Mouse (Mus musculus): Measurements from ENCODE around the gene Lce6a. TPM values are rescaled to one million over a fixed set of nuclear protein-coding genes. Genes with fewer than 3 reads are reported as not detected.

Gene Lce6a
- not detected in 2 replicates for polyA plus RNA-seq (2012; ENCODE audit: insufficient read depth, insufficient read length, missing spikeins)

DNA sequence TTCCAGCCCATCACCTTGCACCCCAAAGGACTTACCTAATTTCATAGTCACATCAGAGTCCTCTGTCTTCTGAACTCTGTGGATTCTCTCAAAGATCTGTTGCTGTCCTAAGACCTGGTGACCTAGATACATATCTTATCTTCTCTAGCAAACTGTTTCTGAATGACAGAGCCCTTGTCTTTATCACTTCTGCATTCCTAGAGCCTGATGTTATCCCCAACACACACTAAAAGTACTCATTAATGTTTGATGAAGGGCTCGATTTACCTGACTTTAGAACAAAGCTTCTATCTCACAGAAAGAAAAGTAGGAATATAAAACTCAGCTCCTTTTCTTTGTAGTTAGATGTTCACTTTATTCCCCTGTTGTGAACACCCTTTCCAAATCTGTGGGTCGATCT, at the start of gene Lce6a:
TSS of gene Lce6a (minus strand) at position 101 of the 400 bp plus-strand sequence.
- Histone ChIP-seq H3K4me1 (ENCODE audit: control insufficient read depth, insufficient read depth, insufficient read length, low read length) (no peaks in the 10 kb centered on the region), H3K27ac (replicated peaks; ENCODE audit: low read depth, low read length) (no peak within 1 kb of the TSS)

GRCm38 (mm10) chr3:92670215-92670614, 48.8 kb upstream of the Lce6a start, which contains the start of gene Lce1a2:
Lce1a2 (minus strand) TSS chr3:92670315.
- Histone ChIP-seq H3K27ac (replicated peaks; ENCODE audit: low read depth, low read length) (no peak within 1 kb of the TSS), H3K4me1 (ENCODE audit: control insufficient read depth, insufficient read depth, insufficient read length, low read length) (no peaks in the 10 kb centered on the region), H3K4me3 (ENCODE audit: insufficient read depth, low read depth, low read length) (no peak within 1 kb of the TSS)

More for the DNA sequence above, at the start of gene Lce6a:
- H3K4me3 ChIP-seq (ENCODE audit: insufficient read depth, low read depth, low read length) = no peak within 1 kb of the TSS

DNA sequence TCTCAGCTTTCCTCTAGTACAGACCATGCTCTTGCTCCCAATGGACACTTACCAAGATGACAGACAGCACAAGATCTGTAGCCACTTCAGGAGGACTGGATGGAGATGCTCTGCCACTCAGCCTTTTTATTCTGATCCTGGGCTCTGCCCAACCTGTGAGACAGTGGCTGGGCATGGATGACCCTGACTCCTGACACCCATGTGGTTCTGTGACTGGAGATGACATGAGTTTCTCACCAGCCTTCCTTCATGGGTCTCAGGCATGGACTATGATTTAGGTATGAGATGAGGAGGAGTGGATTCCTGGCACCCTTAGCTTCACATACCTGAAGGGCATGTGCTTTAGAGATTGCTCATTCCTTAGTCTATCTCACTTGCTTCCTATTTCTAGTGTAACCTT, 35.4 kb upstream of the Lce6a start, which contains the start of gene Lce1b:
TSS of gene Lce1b (minus strand) at position 101 of the 400 bp plus-strand sequence.
- no peaks in the 10 kb centered on the region for H3K4me1 ChIP-seq (ENCODE audit: control insufficient read depth, insufficient read depth, insufficient read length, low read length)
- no peak within 1 kb of the TSS for H3K4me3 ChIP-seq (ENCODE audit: insufficient read depth, low read depth, low read length)
- no peak within 1 kb of the TSS for H3K27ac ChIP-seq (replicated peaks; ENCODE audit: low read depth, low read length)

DNA sequence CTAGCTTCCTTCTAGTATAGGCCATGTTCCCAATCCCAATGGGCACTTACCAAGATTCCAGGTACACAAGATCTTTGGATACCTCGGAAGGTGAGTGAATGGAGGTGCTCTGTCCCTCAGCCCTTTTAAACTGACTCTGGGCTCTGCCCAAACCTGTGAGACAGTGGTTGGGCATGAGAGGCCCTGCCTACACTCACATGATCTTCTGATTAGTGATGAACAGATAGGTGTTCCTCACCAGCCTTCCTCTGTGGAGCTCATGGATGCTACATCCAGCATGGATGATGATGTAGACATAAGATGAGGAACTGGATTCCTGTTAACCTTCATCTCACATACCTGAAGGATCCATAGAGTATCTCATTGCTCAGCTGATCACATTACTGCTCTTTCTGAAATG, 26.7 kb upstream of the Lce6a start, which contains the start of gene Lce1a1:
TSS of gene Lce1a1 (minus strand) at position 101 of the 400 bp plus-strand sequence.
- H3K4me1 ChIP-seq (ENCODE audit: control insufficient read depth, insufficient read depth, insufficient read length, low read length) = no peaks in the 10 kb centered on the region
- no peak within 1 kb of the TSS for H3K4me3 ChIP-seq (ENCODE audit: insufficient read depth, low read depth, low read length)
- H3K27ac ChIP-seq (replicated peaks; ENCODE audit: low read depth, low read length) = no peak within 1 kb of the TSS

DNA sequence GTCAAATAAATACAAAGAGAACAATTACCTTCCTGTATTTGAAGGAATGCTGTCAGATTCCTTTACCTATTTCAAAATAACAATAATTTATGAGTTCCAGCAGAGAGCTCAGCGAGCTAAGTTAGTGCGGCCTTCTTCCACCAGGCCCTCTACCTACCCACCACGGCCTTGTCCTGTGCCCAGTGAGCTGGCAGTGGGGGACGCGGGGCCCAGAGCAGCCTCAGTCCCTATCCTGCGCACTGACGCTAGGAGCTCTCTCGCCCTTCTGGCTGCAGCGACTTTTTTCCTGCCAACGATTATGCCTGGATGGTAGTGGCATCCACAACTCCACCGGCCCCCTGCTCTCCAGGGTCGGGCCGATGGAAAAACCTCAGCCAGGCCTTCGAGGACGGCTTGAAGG, 18.4 kb upstream of the Lce6a start:
- no peaks in the 10 kb centered on the region for H3K4me1 ChIP-seq (ENCODE audit: control insufficient read depth, insufficient read depth, insufficient read length, low read length)
- no peak overlapping the region for H3K27ac ChIP-seq (replicated peaks; ENCODE audit: low read depth, low read length)
- H3K4me3 ChIP-seq (ENCODE audit: insufficient read depth, low read depth, low read length) = no peak overlapping the region

- no peak overlapping the region for H3K27ac ChIP-seq (replicated peaks; ENCODE audit: low read depth, low read length)
- H3K4me1 ChIP-seq (ENCODE audit: control insufficient read depth, insufficient read depth, insufficient read length, low read length) = no peaks in the 10 kb centered on the region
- no peak overlapping the region for H3K4me3 ChIP-seq (ENCODE audit: insufficient read depth, low read depth, low read length)
Measured at GRCm38 (mm10) chr3:92638653-92638991, 17.2 kb upstream of the Lce6a start.

DNA sequence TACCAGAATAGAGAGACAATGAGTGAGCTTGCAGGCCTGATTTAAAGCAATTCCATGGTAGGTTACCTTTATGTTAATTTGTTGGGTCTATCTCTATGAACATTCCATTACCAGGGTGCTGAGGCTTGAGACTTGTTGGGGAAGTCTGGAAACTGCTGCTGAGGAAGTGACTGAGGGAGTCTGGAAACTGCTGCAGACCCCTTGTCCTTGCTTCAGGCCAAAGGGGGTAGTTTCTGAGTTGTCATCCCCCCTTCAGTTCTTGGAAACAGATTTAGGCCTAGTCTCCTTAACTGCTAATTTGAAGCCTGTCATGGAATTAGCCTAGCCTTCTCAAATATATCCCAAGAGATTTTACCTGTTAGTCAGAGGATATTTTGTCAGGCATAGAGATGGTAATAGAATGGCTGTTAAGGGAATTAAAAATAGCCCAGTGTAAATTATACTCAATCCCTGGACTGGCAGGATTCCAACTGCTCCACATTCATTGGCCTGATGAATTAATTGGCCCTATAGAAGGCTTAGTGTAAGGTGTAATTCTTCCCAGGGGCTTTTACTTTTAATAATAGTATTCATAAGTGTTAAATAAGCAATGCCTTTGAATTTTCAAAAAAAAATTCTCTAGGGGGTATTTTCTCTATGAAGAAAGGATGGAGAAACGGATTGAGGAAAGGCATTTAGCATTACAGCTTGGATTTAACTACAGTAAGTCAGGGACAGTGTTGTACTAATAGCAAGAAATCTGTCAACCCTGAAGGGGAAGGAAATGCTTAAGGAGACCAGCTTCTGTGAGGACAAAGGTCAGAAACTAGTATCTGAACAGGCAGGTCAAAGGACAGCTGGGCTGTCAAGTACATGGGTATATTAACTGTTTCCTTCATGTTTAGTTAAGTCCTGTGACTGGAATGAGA, 16.5 kb upstream of the Lce6a start:
- Histone ChIP-seq H3K27ac (replicated peaks; ENCODE audit: low read depth, low read length) (no peak overlapping the region), H3K4me3 (ENCODE audit: insufficient read depth, low read depth, low read length) (no peak overlapping the region), H3K4me1 (ENCODE audit: control insufficient read depth, insufficient read depth, insufficient read length, low read length) (no peaks in the 10 kb centered on the region)

DNA sequence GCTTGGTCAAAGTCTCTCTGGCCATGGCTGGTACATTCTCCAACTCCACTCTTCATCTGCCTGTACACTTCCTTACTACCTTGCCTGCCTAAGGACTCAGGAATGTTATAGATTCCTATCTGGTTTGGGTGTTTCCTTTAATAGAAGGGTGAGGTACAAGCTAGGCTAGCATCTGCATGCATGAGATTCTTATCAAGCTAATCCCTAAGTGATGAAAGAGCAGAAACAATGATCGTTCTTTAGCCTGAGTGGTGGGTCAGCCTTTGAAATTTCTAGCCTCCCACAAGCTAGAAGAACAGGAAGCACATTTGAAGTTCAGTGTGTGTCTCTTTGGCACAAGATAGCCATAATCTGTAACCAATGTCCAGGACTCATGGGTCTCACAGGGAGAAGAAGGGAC, 11.7 kb downstream of the Lce6a start:
- no peak overlapping the region for H3K27ac ChIP-seq (replicated peaks; ENCODE audit: low read depth, low read length)
- no peak overlapping the region for H3K4me3 ChIP-seq (ENCODE audit: insufficient read depth, low read depth, low read length)
- H3K4me1 ChIP-seq (ENCODE audit: control insufficient read depth, insufficient read depth, insufficient read length, low read length) = no peaks in the 10 kb centered on the region

GRCm38 (mm10) chr3:92607392-92607791, 14.1 kb downstream of the Lce6a start, which contains the start of gene 2210017I01Rik:
2210017I01Rik (minus strand) TSS chr3:92607492.
- Histone ChIP-seq H3K27ac (replicated peaks; ENCODE audit: low read depth, low read length) (no peak within 1 kb of the TSS), H3K4me1 (ENCODE audit: control insufficient read depth, insufficient read depth, insufficient read length, low read length) (no peaks in the 10 kb centered on the region)

GRCm38 (mm10) chr3:92602169-92602568, 19.3 kb downstream of the Lce6a start:
- no peaks in the 10 kb centered on the region for H3K4me1 ChIP-seq (ENCODE audit: control insufficient read depth, insufficient read depth, insufficient read length, low read length)
- no peak overlapping the region for H3K4me3 ChIP-seq (ENCODE audit: insufficient read depth, low read depth, low read length)
- no peak overlapping the region for H3K27ac ChIP-seq (replicated peaks; ENCODE audit: low read depth, low read length)

More at GRCm38 (mm10) chr3:92607392-92607791, 14.1 kb downstream of the Lce6a start, which contains the start of gene 2210017I01Rik:
- H3K4me3 ChIP-seq (ENCODE audit: insufficient read depth, low read depth, low read length) = no peak within 1 kb of the TSS

- Histone ChIP-seq H3K4me3 (ENCODE audit: insufficient read depth, low read depth, low read length) (no peak overlapping the region), H3K27ac (replicated peaks; ENCODE audit: low read depth, low read length) (no peak overlapping the region), H3K4me1 (ENCODE audit: control insufficient read depth, insufficient read depth, insufficient read length, low read length) (no peaks in the 10 kb centered on the region)
Measured at GRCm38 (mm10) chr3:92600456-92600855, 21.0 kb downstream of the Lce6a start.

- Histone ChIP-seq H3K4me1 (ENCODE audit: control insufficient read depth, insufficient read depth, insufficient read length, low read length) (no peaks in the 10 kb centered on the region), H3K27ac (replicated peaks; ENCODE audit: low read depth, low read length) (no peak overlapping the region), H3K4me3 (ENCODE audit: insufficient read depth, low read depth, low read length) (no peak overlapping the region)
Measured at GRCm38 (mm10) chr3:92599973-92600372, 21.5 kb downstream of the Lce6a start.

DNA sequence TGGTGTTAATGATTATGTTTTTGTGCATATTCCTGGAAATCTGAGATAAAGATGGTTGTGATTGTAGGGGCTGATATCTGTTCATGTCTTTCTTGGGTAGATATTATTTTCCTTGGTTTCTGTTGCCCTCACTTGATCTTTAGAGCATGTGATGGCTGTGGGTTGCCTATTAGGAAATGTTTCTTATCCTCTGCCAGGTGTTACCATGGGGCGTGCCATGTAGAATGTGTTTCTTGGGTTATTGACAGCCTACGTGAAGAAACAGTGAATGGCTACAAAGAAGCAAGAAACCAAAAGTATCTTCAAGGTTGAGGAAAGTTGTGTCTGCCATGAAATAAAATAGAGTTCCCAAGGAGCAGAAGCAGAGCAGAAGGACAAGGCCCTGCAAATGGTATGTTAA, 23.0 kb downstream of the Lce6a start:
- Histone ChIP-seq H3K4me3 (ENCODE audit: insufficient read depth, low read depth, low read length) (no peak overlapping the region), H3K27ac (replicated peaks; ENCODE audit: low read depth, low read length) (no peak overlapping the region), H3K4me1 (ENCODE audit: control insufficient read depth, insufficient read depth, insufficient read length, low read length) (no peaks in the 10 kb centered on the region)

GRCm38 (mm10) chr3:92588858-92589257, 32.6 kb downstream of the Lce6a start, which contains the start of gene Smcp:
Smcp (minus strand) TSS chr3:92588997.
- no peak within 1 kb of the TSS for H3K27ac ChIP-seq (replicated peaks; ENCODE audit: low read depth, low read length)
- H3K4me3 ChIP-seq (ENCODE audit: insufficient read depth, low read depth, low read length) = no peak within 1 kb of the TSS
- H3K4me1 ChIP-seq (ENCODE audit: control insufficient read depth, insufficient read depth, insufficient read length, low read length) = no peaks in the 10 kb centered on the region

- H3K4me3 ChIP-seq (ENCODE audit: insufficient read depth, low read depth, low read length) = no peak overlapping the region
- no peaks in the 10 kb centered on the region for H3K4me1 ChIP-seq (ENCODE audit: control insufficient read depth, insufficient read depth, insufficient read length, low read length)
- no peak overlapping the region for H3K27ac ChIP-seq (replicated peaks; ENCODE audit: low read depth, low read length)
Measured at GRCm38 (mm10) chr3:92587190-92587589, 34.3 kb downstream of the Lce6a start.

DNA sequence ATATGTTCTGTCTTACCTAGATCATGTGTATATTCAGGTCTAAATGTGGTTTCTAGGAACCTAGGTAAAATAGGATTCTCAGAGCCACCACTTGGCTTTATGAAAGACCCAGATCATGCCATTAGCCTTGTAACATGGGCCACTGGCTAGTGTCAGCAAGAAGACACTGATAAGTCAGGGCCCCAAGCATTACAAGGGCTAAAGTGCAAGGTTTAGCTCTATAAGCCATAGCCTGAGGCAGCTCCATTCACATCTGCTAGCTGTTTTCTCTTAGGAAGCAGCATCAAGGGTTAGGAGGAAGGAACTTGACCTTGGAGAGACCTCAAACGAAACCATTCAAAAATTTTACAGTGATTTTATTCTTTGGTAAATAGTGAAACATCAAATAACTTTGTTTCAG, 36.4 kb downstream of the Lce6a start:
- Histone ChIP-seq H3K4me3 (ENCODE audit: insufficient read depth, low read depth, low read length) (no peak overlapping the region), H3K27ac (replicated peaks; ENCODE audit: low read depth, low read length) (no peak overlapping the region), H3K4me1 (ENCODE audit: control insufficient read depth, insufficient read depth, insufficient read length, low read length) (no peaks in the 10 kb centered on the region)
